Mouse (Mus musculus) thymus, postnatal 0 days (tissue): ENCODE measurements around the gene Camsap3. TPM values are rescaled to one million over a fixed set of nuclear protein-coding genes. Genes with fewer than 3 reads are reported as not detected.

ENCODE experiments used
- DNase-seq: peaks from one replicate; pipeline ENCODE4 v3.0.0-alpha.2; 2015; ENCODE audit warnings: low spot score
- polyA plus RNA-seq: library from polyadenylated mRNA; unstranded; fragments of >200 nt; fragmentation: Nextera tagmentation; extraction: Ambion mirVana; gene quantifications from 2 replicates; pipeline ENCODE4 v1.2.1, GENCODE M21; 2015

Gene Camsap3
- polyA plus RNA-seq, 1 experiment from 2014 or later, result 1.1 TPM

GRCm38 (mm10) chr8:3654726-3655508 lies 67.8 kb downstream of the Camsap3 start:
- DNase-seq, result no peak

GRCm38 (mm10) chr8:3655526-3655925 lies 68.4 kb downstream of the Camsap3 start, which contains the start of gene Retn:
Gene Retn (plus strand): TSS chr8:3655770.
- no peak for DNase-seq

GRCm38 (mm10) chr8:3656725-3657381 lies 69.8 kb downstream of the Camsap3 start:
- no peak for DNase-seq

Other genes starting within 250 kb of the Camsap3 start
- gene A430078G23Rik, start 233.9 kb upstream of the Camsap3 start, polyA plus RNA-seq, result 15.1 and 22.3 TPM in 2 replicates
- gene Arhgef18, start 194.3 kb upstream of the Camsap3 start, polyA plus RNA-seq, result 7.3 and 9.2 TPM in 2 replicates
- gene Pex11g, start 119.6 kb upstream of the Camsap3 start, polyA plus RNA-seq, result 2.6 and 3.0 TPM in 2 replicates
- 0.10 TPM in 1 of 2 replicates, not detected in the other for gene Tex45, start 116.4 kb upstream of the Camsap3 start, polyA plus RNA-seq
- 21.4 and 23.0 TPM in 2 replicates for gene Zfp358, start 94.2 kb upstream of the Camsap3 start, polyA plus RNA-seq
- gene Mcoln1, start 86.8 kb upstream of the Camsap3 start, polyA plus RNA-seq, result 28.4 and 32.3 TPM in 2 replicates
- 10.4 and 12.9 TPM in 2 replicates for gene Pnpla6, start 71.9 kb upstream of the Camsap3 start, polyA plus RNA-seq
- 0.19 TPM in 1 of 2 replicates, not detected in the other for gene C330021F23Rik, start 19.3 kb upstream of the Camsap3 start, polyA plus RNA-seq
- 62.2 and 64.3 TPM in 2 replicates for gene Xab2, start 34.0 kb downstream of the Camsap3 start, polyA plus RNA-seq
- 182 and 202 TPM in 2 replicates for gene Pet100, start 34.3 kb downstream of the Camsap3 start, polyA plus RNA-seq
- 0.31 and 0.42 TPM in 2 replicates for gene Pcp2, start 38.3 kb downstream of the Camsap3 start, polyA plus RNA-seq
- 114 and 120 TPM in 2 replicates for gene Stxbp2, start 43.7 kb downstream of the Camsap3 start, polyA plus RNA-seq
- 1.0 and 1.5 TPM in 2 replicates for gene Retn, start 68.5 kb downstream of the Camsap3 start, polyA plus RNA-seq
- gene Mcemp1, start 78.5 kb downstream of the Camsap3 start, polyA plus RNA-seq, result 0.78 and 0.88 TPM in 2 replicates
- gene Fcor, start 85.1 kb downstream of the Camsap3 start, polyA plus RNA-seq, result 1.6 and 2.1 TPM in 2 replicates
- 39.7 and 41.7 TPM in 2 replicates for gene Trappc5, start 89.0 kb downstream of the Camsap3 start, polyA plus RNA-seq
- 0.31 and 0.37 TPM in 2 replicates for gene Fcer2a, start 106.9 kb downstream of the Camsap3 start, polyA plus RNA-seq
- 0.10 and 0.18 TPM in 2 replicates for gene Clec4g, start 133.4 kb downstream of the Camsap3 start, polyA plus RNA-seq
- gene Cd209a, start 161.7 kb downstream of the Camsap3 start, polyA plus RNA-seq, result 1.1 and 1.3 TPM in 2 replicates